Mouse (Mus musculus) heart, postnatal 25 days (tissue): ENCODE results near the gene Robo1. TPM values are rescaled to one million over a fixed set of nuclear protein-coding genes. Genes with fewer than 3 reads are reported as not detected.

Source experiments
- DNase-seq: peaks from one replicate; pipeline ENCODE4 v3.0.0; 2022; ENCODE audit warnings: low spot score
- intact Hi-C: fragments of 180-260 bp; cut with DNase I; formaldehyde crosslinking; loops from one replicate; pipeline ENCODE4 v1.15.1; 2025
- total RNA-seq, 2 experiments: library from RNA; stranded (reverse); gene quantifications; 2 replicates each; pipeline ENCODE4 v1.2.3; 2021

Gene Robo1
- total RNA-seq, 2 experiments from 2014 or later = 1.3 to 2.2 TPM

DNA sequence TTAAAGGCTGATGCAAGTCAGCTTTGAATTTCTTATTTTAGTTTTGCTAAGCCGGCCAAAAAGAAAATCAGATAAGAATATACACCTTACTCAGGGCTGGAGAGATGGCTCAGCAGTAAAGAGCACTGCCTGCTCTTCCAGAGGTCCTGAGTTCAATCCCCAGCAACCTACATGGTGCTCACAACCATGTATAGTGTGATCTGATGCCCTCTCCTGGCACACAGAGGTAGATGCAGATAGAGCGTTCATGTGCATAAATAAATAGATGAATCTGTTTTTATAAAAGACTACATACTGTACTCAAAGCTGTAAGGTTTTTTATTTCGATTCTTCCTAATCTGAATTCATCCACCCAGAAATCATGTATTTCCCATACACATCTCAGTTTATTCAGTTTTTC is 655.7 kb downstream of the Robo1 start:
- intact Hi-C loops = no loop called here

DNA sequence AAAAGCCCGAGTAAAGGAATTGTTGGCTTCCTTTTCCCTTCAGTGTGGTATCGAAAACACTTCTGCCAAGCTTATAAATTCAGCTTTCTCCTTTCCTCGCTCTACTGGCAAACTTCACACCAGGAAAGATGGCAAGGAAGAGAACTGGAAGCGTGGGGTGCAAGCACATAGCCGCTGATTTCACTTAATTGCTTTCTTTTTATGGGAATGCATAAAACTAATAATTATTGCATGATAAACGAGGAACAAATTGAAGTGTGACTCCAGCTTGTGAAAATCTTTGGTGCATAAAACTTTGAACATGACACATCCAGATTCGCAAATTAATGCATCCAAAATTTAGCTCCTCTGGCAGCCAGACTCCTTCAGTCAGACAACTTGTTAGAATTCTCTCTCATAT is 659.4 kb downstream of the Robo1 start:
- no peak for DNase-seq
- intact Hi-C loops = no loop called here

More for the DNA sequence above, 655.7 kb downstream of the Robo1 start:
- no peak for DNase-seq

DNA sequence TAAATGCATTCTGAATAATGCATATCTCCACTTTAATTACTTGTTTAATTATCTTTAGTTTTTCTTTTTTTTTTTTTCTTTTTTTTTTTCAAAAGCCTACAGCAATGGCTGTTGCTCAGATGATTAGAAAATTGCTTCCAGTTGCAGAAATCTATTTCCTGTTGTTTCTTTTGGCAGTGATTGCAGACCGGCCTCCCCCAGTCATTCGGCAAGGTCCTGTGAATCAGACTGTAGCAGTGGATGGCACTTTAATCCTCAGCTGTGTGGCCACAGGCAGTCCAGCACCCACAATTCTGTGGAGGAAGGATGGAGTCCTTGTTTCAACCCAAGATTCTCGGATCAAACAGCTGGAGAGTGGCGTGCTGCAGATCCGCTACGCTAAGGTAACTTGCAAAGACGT is 661.9 kb downstream of the Robo1 start:
- no peak for DNase-seq
- intact Hi-C loops = no loop called here

DNA sequence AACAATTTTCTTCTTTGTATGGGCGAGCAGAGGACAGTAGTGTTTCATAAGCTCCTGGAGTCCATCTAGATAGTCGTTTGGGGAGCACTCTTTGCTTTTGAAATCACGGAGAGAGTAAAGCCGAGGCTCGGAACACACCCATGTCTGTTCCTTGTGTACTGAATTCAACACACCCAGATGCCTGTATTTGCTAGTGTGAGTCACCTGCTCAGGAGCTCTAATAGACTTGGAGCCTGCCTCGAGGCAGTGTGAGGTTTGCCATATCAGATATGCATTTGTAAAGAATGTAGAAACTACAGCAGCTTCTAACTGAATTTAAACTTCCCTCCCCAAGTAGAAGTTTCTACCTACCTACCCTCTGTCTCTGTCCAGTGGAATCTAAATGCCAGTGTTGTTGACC is 665.6 kb downstream of the Robo1 start:
- intact Hi-C loops = no loop called here

DNA sequence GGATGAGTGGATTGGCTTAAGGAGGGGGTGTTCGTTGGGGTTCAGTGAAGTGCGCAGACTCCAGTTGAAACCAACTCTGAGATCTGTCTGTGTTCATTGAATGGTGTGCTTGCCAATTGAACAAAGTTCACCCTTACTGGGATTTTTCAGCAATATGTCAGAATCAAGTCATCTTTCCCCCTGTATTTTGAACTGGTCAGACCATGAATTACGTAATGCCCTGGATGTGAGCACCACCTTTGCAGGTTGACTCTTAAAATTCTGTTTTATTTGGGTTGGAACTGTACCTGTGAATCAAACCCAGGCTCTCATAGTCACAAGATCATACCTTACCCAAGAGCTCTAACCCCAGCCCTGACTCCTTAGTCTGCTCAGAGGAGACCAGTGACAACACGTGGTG is 666.6 kb downstream of the Robo1 start:
- intact Hi-C loops = loop anchor here (5.0 kb wide), 1 partner anchor 312 kb away; no protein-coding TSS in a partner anchor

More for the DNA sequence above, 665.6 kb downstream of the Robo1 start:
- no peak for DNase-seq

DNA sequence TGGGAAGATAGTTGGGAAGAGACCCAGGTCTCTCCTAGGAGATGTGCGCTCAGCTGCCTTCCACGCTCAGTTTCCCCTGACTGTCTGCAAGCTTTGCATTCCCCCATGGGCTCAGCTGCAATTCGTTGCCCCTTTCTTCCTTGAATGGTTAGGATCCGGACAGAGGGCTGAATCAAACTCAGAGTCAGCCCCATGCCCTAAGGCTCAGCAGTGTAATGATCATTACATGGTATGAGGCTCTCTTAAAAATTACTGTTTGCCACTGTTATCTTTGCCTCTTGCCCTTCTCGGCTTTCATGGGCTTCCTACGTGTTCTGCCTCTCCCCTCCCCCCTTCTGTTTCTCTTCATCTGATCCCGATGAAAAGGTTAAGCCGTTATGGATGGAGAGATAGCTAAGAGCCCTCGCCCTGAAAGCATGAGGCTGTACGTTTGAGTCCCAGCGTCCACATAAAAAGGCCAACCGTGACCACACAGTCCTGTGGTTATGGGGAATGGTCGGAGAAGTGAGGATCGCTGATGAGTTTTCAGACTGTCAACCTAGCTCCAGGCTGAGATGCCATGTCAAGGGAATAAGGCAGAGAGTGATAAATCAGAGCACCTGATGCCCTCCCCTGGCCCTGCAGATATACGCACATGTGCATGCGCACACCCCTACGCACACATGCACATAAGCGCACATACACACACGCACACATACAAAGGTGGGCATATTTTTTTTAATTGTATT is 668.9 kb downstream of the Robo1 start:
- intact Hi-C loops = loop anchor here (5.0 kb wide), 1 partner anchor 315 kb away; no protein-coding TSS in a partner anchor

More for the DNA sequence above, 666.6 kb downstream of the Robo1 start:
- no peak for DNase-seq

DNA sequence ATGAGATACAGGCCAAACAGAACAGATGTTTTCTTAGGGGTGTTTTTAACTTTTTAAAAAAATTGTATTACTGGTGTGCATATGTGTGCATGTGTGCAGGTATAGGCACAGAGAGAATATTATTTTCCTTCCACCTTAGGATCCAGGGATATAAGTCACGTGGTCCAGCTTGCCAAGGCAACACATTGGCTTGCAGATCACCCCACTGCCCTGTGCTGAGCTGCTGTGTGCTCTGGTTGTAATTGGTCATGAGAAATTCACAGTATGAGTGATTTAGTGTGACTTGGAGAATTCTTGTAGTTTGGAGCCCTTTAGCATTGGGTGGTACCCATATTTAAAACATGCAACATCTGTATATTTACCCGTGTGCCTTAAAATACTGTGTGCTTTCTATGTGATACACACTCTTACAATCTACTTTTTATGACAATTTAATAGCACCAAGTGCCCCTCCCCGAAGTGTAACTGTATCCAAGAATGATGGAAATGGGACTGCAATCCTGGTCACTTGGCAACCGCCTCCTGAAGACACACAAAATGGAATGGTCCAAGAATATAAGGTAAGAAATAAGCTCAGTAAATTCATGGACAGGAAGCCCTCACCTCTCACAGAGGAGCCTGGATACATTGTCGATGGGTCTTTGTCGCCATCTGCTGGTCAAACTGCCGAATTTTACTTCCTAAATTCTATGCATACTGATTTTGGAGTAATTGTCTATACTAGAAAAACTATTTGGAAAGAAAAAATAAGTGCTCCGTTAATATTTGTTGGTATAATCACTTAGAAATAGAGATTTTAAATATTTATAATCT is 671.5 kb downstream of the Robo1 start:
- intact Hi-C loops = loop anchor here (1.0 to 5.0 kb wide), 4 partner anchors 317 to 761 kb away; no protein-coding TSS in a partner anchor

More for the DNA sequence above, 668.9 kb downstream of the Robo1 start:
- DNase-seq = no peak

DNA sequence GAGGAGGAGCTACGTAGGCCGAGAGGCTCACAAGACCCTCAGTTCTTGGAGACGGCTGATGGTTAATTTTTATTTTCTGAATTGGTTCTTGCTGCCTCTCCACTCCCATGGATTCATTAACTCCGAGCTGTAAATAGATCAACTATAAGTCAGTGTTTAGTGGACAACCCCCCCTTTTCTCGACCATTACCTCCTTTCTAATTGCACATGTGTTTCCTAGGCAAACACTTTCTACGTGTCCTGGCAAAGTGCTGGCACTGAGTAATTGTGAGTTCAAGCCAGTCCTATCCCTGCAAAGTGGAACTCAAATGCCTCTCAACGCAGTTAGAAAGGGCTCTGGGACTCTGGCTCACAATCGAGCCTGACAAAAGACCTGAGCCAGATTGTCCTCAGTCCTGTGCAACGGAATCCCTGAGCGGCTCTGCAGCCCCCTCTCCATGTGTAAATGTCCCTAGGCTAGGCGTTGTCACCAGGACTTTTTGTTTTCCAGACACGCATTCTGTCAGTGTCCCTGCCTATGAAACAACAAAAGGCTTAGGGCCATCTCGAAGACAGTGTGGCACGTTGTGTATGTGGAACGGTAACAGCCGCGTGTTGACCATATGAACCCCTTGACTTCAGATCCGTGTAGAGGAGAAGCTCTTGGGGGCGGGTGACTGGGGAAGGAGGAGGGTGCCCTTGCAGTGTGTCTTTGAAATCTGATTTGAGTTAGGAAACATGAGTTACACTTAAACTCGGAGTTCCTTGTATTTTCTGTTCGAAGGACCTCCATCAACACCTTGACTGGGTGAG is 682.5 kb downstream of the Robo1 start:
- DNase-seq = no peak
- intact Hi-C loops = loop anchor here (10.0 kb wide), 1 partner anchor 1814 kb away; no protein-coding TSS in a partner anchor

More for the DNA sequence above, 671.5 kb downstream of the Robo1 start:
- no peak for DNase-seq

DNA sequence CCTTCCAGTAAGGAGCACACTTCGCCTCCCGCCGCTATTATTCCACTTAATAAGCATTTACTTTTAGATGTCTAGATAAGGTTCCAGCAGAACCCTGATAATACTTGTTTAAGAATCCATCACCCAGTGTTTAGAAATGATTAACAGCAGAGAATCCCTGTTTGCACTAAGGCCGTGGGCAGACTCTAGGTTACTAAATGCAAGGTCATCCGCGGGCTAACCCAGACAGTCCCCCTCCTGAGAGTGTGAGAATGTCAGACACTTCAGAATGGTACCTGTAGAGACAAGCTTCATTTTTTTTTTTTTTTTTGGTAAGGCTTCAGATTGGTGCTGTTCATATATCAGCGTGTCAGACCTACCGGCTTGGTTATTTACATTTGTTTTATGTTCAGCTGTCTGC is 685.1 kb downstream of the Robo1 start:
- intact Hi-C loops = loop anchor here (10.0 kb wide), 1 partner anchor 1812 kb away; no protein-coding TSS in a partner anchor
- no peak for DNase-seq

DNA sequence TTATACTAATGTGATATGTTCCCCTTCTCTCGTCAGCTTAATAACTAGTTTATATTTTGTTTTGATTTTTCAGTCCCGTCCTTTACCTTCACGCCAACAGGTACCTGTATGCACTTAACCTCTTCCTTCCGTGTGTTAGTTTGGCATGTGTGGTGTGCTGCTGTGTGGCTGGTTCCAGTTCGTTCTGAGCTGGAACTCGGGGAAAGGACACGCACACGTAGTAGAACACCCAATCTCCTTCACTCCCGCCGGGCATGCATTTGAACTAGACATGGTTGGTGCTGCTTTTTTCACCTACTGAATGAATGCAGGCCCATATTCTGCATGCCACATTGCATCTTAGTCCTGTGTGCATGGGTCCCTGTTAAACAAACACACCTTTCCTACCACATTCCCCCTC is 685.5 kb downstream of the Robo1 start:
- intact Hi-C loops = loop anchor here (10.0 kb wide), 1 partner anchor 1811 kb away; no protein-coding TSS in a partner anchor
- DNase-seq = no peak

DNA sequence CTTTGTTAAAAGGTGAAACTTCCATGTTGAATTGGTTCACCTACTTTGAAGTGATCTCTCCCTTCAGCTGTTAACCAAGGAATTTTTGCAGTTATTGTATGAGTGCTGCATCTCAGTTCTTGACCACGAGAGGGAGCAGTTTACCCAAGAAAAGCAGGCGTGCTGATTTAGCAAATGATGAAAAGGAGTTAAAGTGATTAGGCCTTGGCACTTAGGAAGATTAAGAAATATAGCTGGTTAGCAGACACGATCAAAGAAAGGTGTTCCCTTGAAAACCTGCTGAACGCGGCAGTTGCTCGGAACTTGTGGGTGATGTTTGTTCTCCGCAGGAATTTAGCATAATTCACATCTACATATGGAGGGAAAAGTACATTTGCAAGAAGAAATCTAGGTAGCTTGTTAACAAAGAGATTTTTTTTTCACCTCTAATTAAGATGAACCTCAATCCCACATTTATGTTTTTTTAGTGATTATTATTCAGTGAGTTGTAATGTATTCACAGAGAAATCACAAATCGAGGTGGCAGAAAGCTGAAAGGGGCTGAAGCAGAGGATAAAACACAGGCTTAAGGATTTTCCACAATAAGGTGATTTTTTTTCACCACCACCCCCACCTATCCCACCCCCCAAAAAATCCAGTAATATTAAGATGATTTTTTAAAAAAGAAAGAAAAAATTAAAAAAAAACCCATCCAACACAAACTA is 687.3 kb downstream of the Robo1 start:
- intact Hi-C loops = loop anchor here (5.0 to 10.0 kb wide), 2 partner anchors 1417 to 1809 kb away; partner anchors contain the start of gene Robo2
- DNase-seq = no peak

DNA sequence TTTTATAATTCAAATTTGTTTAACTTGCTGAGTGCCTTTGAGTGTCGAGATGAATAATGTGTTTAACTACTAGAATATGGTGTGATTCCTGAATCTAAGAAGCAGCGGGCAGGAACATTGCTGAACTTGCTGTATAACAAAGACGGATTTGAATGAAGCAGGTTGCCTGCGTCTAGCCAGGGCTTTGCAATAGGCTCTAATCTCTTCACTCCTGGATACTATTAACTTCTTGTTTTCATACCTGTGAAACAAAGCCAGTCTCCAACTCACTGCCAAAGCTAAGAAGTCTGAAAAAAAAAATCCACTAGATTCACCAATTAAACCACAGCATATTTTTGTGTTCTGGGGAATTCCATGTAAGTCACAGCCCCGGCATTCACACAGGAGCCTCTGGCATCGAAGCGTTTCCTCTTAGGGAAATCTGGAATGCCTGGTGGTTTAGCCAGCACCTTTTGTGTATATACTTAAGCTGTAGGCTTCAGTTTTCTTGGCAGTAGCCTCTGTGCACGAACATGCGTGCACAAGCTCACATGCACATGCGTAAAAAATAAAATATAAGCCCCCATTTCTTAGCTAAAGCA is 687.9 kb downstream of the Robo1 start:
- no peak for DNase-seq
- intact Hi-C loops = loop anchor here (5.0 to 10.0 kb wide), 2 partner anchors 1416 to 1809 kb away; partner anchors contain the start of gene Robo2

DNA sequence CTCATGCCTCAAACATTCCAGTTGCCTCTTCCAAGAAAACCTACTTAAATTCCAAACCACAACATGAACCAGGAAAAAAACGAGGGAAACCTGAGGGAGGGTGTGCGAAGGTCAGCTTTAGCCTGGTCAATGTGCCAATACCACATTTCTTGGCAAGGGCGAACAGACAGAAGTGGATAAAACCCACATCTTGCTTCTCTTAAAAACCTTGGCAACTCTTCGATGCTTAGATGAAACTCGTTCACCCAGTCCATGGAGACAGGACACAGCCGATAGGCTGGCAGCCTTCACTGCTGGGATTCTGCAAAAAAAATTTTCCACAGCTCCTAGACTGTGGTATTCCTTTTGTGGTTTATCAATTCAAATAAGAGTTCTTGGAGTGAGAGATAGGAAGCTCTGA is 690.6 kb downstream of the Robo1 start:
- no peak for DNase-seq
- intact Hi-C loops = loop anchor here (5.0 to 10.0 kb wide), 2 partner anchors 1414 to 1806 kb away; partner anchors contain the start of gene Robo2

DNA sequence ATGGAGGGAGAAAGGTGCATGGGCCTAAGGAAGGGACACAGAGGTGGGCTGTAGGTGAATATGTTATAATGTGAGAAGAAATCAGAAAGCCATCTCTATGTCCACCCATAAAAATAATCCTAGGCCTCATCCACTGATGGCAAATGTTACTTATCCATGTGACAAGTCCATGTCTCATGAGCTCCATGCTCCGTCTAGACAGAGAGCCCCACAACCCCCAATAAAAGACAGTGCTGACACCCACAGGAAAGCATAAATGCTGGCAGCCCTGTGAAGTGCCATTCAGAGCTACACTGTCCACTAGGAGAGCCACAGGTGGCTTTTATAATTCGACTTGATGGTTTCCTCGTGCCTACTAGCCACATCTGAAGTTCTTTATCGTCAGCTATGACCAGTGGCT is 694.6 kb downstream of the Robo1 start:
- intact Hi-C loops = no loop called here

DNA sequence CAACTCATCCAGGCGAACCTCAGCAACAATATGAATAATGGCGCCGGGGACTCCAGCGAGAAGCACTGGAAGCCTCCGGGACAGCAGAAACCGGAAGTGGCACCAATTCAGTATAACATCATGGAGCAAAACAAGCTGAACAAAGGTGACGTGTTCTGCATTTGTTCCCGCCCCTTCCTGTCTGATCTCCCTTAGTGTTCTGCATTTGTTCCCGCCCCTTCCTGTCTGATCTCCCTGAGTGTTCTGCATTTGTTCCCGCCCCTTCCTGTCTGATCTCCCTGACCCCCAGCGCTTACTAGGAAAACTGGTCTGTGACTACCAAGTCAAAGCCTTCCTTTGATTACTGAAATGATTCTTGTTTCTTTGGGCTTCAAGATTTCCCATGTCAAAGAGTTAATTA is 696.5 kb downstream of the Robo1 start:
- no peak for DNase-seq
- intact Hi-C loops = no loop called here

More for the DNA sequence above, 694.6 kb downstream of the Robo1 start:
- no peak for DNase-seq

DNA sequence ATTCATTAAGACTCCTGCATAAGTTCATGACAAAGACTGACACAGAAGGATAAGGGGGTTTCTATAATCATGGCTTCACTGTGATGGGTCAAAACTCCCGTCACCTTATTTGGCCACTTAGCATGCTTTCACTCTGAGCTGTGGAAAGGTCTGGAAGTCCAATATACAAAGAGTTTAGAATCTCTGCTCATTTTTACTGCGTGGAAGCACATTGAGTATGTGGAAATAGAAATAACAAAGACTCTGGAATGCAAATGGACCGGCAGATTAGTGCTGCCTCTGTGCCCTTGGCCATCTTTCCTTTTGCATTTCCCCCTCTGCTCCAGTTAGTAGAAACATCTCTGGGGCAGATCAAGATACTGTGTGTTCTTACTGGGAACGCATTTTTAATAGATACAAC is 697.7 kb downstream of the Robo1 start:
- DNase-seq = no peak
- intact Hi-C loops = no loop called here

DNA sequence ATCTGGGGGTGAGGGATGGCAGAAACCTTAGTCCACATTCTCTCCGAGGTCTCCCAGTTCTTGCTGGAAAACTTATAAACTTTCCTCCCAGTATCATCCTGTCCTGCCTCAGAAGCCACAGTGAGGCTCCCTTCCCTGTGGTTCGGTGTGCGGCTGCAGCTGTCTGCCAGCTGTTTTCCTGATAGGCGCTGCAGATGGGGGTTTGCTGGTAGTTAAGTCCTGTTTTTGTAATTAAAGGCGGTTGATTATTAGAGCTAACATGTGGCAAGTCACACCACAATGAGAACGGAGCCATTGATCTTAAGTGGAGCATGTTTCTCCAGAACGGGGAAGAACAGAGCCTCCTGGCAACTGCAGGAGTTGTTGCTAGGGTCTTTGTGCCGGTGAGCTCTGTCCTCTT is 699.3 kb downstream of the Robo1 start:
- intact Hi-C loops = no loop called here
- no peak for DNase-seq

DNA sequence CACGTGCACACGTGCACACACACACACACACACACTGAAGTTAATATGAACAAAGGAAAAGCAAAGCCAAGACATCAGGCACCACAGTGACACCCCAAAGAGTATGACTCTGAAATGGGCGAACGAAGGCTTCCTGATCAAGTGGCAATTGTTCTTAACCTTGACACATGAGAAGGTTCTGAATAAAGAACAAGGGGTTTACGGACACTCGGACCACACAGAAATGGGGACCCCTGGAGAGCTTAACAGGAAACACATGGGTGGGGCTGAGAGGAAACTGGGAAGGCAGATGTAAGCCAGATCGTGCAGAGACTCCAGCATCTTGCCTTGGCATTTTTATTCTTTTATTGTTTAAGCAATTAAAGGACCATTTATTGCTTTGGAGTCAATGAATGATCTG is 703.2 kb downstream of the Robo1 start:
- intact Hi-C loops = no loop called here
- DNase-seq = no peak

DNA sequence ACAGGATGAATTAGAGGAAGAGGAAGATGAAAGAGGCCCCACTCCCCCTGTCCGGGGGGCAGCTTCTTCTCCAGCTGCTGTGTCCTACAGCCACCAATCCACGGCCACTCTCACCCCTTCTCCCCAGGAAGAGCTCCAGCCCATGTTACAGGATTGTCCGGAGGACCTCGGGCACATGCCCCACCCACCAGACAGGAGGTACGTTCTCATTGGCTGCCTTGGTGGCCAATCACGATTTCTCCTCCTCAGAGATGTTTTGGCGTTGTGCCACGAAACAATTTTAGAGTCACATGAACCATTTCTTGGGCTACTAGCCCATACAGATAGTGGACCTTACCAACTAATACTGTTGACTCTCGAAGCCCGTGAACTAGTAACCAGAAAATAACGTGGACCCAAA is 704.8 kb downstream of the Robo1 start:
- DNase-seq = no peak
- intact Hi-C loops = no loop called here
